Mouse (Mus musculus) thymus, postnatal 25 days (tissue): ENCODE measurements around the gene Cldn10.
"Not testable (repeated sequence)": the region's sequence is repeated elsewhere in the genome, so short reads cannot be mapped to it uniquely, and the experiment has no call there.

Experiments used
- DNase-seq: peaks from one replicate; pipeline ENCODE4 v3.0.0; 2022

Cldn10 gene

DNA sequence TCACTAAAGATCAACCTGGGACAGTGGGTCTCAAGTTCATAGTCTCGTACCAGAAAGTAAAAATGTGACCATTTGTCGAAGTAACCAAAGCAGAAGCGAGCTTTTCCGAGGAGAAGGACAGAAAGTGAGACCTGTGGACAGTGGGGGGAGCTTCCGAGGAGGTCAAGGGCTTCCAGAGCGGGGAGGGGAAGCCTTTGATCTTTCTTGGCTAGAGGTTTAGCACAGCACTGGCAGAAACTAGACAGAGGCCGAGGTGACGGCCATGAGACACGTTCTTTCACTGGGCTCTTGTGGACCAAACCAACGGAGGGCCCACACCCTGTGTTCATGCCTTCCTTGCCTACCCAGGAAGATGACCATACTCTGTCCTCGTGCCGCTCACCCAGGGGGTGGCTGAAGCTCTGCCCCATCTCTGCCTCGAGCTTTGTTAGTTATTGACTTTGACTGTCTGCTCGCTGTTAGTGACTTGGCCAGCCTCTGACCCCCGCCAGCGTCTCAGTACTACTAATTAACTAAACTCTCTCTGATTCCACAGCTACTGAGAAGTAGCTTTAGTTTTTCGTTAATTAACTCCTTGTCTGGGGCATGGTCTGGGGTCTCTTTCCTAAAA lies 4.3 kb upstream of the Cldn10 start:
- DNase-seq: no peak

DNA sequence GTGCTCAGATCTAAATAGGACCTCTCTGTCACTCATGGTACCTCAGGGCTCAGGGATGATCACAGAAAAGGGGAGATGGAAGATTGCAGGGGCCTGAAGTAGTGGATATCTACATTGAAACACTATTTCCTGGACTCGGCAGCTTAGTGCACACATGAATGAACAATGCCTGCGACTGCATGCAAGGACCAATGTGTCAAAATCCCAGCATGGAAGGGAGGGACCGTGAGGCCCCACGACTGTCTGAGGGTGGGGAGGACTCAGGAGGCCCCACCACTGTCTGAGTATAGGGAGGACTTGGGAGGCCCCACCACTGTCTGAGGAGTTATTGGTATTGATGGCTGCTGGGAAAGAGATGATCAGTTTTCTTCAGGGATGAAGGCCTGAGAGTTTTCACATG lies 2.5 kb downstream of the Cldn10 start:
- DNase-seq: no peak

DNA sequence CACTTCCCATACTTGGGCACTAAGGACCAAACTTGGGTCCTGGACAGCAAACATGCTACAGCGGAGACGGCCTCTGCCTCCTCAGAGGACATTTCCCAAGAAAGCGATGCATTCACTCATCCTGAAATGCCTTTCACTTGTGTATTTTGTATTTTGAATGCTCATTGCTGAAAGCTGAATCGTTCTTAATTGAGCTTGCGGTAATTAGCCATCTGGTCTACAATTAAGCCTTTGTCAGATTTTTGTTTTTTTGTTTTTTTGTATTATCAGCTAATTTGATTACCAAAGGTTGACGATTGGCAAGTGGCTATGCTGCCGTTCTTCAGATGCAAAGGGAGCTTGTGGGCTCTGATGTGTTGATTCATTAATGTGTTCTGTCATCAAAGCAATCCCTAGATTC lies 5.2 kb downstream of the Cldn10 start:
- DNase-seq: no peak

DNA sequence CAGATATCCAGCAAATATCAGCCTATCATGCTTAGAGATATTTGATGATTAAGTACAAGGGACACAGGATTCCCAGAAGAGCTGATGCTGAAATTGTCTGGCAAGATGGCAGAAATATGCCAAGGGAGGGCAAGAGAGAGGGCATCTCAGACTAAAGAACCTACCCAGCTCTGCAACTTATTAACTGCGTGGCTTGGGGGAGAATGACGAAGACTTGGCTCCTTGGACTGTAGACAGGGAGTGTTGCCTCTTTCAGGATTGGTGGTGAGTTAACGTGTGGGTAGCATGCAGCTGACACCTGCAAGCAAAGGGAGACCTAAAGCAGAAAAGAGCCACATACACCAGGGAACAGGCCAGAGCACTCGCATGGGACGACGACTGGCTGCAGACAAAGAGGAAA lies 5.7 kb downstream of the Cldn10 start:
- peak; percentile 42 for DNase-seq

DNA sequence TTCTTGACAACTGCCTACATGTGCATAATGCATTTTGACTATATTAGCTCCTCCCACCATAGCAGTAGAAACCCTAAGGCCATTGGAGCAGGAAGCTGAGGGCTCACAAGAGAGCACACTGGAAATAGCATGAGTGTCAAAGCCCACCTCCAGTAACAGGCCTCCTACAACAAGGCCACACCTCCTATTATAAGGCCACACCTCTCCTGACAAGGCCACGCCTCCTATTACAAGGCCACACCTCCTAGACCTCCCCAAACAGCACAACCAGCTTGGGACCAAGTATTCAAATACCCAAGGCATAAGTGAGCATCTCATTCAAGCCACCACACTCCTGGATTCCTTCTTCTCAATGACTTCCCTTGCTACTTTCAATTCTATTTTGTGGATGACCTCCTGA lies 6.5 kb downstream of the Cldn10 start:
- peak; percentile 26 for DNase-seq

DNA sequence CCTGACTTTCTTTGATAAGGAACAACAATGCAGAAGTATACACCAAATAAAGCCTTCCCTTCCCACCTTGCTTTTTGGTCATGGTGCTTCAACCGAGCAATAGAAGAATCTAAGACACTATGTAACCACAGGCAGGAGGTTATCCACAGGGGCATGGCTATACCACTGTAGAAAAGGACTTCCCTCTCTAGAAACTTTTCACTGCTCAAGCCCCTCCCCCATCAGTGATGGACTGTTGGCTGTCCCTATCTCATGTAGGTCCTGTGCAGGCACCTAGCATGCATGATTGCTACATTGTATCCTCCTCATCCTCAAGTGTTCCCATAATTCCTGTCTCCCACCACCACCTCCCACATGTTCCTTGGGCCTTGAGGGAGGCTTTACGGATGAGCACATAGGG lies 7.2 kb downstream of the Cldn10 start:
- no peak for DNase-seq

DNA sequence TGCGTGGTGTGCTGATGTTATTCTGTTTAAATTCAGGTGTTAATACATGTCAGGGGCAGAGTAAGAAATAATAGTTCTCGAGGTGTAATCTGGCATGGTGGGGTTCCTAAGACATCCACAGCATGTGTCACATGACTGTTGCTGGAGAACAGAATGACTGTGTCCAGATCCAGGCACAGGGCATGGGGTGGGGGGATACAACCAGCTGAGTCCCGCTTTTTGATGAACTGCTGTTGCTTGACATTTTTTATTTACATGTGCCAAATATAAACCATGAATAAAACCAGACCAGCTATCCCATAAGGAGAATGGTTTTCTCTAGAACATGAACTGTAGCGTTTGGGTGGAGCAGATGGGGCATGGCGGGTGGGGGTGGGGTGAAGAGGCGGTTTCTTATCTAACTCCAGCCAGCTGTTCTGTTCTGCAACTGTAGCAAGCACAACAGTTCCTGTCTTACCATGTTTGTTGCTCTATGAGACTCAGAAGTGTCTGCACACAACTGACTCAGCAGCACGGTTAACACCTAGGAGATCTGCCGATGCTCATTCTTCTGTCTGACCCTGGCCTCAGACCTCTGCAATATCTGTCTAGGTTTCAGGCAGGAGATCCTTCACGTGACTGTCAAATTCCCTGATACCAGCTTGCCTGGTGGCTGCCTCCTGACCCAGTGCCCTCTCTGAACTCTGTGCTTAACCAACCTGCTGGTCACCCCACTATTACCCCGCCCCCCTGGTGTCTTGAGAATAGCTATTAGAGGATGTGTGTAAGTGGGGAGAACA lies 8.4 kb downstream of the Cldn10 start:
- DNase-seq: peak; percentile 58

DNA sequence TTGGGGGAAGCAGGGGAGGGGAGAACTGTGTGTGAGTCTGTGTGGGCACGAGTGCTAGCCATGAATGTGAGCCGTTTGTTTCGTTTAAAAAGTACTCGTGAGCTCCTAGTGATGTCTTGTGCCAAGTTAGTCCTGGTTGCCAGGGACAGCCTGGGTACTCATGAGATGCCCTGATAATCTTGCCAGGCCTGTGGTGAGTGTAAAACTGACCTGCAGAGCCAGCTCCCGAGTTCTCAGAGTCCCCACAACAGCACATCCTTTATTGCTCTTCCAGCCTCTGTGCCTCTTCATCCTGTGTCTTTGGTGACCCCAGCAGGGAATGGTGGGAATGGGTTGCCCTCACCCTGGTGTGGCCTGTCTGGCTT lies 9.0 kb downstream of the Cldn10 start:
- no peak for DNase-seq

DNA sequence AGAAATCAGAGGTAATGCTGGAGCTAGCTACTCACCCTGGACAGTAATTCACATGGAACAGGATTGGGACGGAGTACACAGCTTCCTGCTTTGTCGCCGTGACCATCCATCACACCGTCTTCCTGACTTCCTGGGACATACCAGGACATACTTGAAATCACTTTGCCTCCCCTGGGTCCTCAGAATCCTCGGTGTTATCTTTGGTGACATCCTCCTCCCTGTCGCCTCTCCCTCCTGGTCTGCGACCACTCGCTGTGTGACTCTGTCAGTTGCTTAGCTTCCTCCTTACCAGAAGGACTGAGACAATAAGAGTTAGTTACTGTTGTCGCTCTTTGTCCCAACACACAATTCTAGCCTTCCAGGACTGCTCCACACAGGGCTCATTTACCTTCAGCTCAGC lies 9.6 kb downstream of the Cldn10 start:
- no peak for DNase-seq

DNA sequence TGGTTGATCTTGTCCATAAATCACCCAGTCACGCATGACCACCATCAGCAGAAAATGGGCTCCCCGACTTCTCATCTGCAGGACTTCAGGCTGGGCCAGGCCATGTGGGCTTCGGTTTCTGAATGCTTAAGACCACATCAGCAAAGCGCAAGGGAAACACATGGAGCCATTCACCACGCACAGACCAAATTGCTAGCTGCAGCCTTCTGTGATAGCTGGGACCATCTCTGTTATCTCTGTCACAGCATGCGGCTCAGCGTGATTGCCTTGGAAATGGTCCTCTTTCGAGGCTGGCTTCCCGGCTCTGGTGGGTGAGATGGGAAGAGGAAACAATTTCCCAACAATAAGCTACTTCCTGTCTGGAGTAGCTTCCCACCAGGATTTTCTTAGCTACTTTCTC lies 12.2 kb downstream of the Cldn10 start:
- no peak for DNase-seq

DNA sequence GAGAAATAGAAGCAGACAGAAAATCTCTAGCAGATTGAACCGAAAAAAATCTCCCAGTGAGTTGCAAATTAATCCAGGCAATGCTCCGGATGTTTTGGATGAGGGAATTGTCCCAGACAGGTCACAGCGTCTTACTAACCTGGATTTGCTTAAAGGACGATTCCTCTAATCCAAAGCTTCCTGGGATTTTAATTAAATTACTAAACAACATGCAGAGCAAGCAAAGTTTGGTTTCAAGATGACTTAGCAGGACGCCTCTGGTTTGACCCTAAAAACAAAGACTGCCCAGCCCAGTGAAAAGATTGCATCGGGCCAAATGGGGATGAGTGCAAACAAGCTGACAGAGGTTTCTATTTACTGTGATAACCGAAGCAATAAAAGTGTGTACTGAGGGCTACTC lies 16.2 kb downstream of the Cldn10 start:
- no peak for DNase-seq

DNA sequence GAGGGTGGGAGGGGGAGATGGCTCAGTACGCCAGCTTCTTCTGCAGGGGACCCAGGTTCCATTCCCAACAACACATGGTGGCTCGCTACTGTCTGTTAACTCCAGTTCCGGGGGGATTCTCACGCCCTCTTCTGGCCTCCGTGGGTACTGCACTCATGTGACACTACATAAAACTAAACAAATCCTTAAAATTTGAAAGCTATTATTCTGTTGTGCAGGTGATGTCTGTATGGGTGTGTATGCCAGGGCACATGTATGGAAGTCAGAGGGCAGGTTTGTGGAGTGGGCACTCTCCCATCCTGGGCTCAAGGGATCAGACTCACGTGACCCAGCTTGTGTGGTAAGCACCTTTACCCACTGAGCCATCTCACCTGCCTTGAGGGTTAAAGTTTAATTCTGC lies 16.6 kb downstream of the Cldn10 start:
- DNase-seq: peak; percentile 49

DNA sequence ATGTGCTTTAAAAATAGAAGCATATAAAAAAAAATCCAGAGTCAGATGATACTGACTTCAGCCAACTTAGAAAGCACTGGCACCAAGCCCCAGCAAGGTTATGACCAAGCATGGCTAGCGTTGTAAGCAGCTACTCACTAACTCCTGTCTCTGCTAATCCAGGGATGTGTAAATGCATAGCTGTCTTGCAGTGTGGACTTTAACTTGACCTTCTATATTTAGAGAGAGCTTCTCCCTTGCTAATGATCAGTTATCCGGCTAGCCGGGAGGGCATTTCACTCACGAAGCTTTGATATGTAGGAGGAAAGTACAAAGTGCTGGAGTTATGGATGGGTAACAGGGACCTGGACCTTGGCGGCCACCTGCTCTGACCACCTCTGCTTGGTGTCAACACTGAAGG lies 19.9 kb downstream of the Cldn10 start:
- DNase-seq: no peak

DNA sequence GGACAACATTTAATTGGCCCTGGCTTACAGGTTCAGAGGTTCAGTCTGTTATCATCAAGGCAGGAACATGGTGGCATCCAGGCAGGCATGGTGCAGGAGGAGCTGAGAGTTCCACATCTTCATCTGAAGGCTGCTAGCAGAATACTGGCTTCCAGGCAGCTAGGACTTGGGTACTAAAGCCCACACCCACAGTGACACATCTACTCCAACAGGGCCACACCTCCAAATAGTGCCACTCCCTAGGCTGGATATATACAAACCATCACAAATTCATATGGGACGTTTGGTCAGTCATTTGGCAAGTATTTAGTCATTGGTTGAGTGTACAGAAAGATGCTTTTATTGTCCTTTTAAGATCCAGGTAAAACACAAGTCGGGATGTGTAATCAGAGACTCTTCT lies 20.5 kb downstream of the Cldn10 start:
- not testable (repeated sequence) for DNase-seq

DNA sequence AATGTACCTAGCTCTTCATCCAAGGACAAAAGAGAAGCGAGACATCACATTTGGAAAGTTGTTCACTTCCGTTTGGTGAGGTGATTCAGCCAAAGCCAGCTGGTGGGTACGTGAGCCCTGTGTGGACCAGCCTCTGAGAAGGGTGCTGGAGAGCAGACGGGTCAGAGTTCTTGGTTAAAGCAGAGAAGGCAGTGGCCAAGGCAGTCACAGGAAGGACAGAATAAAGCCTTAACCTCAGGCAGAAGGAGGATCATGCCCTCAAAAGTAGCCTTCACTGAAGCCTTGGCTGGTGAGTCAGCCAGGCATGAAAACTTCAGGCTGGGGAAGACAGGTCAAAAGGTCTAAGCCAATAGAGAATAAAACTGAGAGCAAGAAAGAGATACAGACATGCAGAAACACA lies 22.0 kb downstream of the Cldn10 start:
- no peak for DNase-seq

DNA sequence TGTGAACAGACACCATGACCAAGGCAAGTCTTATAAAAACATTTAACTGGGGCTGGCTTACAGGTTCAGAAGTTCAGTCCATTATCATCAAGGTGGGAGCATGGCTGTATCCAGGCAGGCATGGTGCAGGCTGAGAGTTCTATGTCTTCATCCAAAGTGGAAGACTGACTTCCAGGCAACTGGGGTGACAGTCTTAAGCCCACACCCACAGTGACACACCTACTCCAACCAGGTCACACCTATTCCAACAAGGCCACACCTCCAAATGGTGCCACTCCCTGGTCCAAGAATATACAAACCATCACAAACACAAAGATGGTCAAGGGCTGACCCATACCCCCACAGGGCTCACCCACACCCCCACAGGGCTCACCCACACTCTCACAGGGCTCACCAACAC lies 23.5 kb downstream of the Cldn10 start:
- not testable (repeated sequence) for DNase-seq

DNA sequence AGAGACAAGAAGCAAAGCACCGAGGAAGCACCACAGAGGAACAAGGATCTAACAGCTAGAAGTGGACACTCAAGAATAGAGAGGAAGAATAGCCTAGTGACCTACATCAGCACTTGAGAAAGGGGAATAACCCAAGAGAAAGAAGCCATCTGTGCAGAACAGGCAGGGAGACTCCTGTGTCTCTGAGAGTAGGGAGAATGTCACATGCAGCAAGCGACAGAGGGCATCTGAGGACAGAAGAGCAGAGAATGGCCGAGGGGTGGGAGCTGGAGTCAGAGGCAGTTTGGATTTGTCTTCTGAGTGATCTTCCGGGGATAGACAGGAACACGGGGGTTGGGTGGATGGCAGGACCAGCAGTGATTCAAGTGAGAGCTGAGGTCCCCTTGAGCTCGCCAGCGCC lies 25.4 kb downstream of the Cldn10 start:
- DNase-seq: no peak

DNA sequence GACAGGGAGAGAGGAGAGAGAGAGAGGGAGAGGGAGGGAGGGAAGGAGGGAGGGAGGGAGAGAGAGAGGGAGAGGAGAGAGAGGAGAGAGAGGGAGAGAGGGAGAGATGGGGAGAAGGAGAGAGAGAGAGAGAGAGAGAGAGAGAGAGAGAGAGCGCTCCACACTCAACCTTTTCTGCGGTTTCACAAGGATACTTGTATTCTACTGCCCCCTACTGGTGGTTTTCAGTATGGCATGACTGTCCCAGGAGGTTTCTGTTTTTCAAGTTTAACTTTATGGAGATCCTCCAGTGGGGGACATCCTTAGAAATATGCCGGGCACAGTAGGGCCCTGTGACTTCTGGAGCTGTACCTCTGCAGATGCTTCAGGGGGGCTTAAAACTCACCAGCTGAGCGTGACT lies 28.8 kb downstream of the Cldn10 start:
- peak; percentile 71 for DNase-seq

DNA sequence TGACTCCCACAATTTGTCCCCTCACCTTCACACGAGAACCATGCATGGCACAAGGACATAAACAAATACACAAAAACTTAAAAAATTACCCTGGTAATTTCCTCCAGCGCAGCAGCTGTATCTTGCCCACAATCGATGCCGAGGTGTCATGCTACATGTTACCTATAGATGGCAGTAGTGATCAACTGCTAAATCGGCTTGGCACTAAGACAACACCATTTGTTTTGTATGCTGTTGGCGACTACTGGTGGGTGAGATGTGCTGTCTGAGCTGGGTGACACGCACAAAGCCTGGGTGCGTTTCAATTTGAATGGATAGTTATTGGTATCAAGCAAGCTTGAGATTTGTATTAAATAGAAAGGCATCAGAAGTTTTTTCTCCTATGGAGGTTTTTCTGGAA lies 32.4 kb downstream of the Cldn10 start:
- peak; percentile 75 for DNase-seq

DNA sequence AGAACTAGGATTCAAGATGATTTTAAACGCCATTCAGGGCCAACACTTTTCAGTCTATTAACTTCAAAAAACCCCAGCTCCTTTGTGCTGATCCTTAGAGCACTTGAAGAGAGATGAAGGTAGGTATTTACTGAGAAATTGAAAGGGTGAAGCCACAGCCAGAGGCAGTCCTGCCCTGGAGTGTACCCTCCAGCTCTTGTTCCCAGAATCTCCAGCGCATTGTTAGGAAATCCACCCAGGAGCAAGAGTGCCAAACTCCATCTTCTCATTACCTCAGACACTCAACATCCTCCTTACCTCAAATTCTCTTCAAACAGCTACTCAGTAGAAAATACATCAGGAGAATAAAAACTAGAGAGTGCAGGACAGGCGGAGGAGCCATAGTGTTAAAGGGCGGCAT lies 35.1 kb downstream of the Cldn10 start:
- no peak for DNase-seq

DNA sequence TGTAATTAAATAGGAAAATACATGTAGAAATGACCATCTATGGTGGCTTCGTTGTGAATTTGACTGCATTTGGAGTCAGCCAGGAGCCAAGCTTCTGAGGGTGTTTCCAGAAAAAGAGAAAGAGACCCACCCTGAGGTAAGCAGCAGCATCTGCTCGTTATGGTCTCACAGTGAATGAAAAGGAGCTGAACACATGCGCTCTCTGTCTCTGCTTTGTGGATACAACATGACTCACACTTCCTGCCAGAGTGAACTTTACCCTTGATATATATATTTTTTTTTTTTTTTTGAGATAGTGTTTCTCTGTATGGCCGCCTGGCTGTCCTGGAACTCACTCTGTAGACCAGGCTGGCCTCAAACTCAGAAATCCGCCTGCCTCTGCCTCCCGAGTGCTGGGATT lies 35.6 kb downstream of the Cldn10 start:
- DNase-seq: no peak

DNA sequence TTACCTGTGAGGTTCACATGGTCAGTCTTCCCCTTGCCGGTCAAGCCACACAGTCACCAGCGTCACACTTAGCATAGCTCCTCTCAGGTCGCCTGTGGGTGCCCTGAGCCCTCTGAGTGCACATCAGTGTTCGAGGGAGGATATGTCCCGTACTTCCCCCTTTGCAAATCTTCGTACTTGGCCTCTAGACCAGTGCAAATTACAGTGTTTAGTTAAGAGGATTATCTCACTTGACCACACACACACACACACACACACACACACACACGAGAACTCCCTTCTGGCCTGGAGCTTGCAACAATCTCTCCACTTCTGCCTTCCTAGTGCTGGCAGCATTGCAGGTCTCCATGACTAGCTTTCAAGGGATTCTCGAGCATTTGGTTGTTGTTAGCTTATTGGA lies 38.6 kb downstream of the Cldn10 start:
- DNase-seq: no peak

DNA sequence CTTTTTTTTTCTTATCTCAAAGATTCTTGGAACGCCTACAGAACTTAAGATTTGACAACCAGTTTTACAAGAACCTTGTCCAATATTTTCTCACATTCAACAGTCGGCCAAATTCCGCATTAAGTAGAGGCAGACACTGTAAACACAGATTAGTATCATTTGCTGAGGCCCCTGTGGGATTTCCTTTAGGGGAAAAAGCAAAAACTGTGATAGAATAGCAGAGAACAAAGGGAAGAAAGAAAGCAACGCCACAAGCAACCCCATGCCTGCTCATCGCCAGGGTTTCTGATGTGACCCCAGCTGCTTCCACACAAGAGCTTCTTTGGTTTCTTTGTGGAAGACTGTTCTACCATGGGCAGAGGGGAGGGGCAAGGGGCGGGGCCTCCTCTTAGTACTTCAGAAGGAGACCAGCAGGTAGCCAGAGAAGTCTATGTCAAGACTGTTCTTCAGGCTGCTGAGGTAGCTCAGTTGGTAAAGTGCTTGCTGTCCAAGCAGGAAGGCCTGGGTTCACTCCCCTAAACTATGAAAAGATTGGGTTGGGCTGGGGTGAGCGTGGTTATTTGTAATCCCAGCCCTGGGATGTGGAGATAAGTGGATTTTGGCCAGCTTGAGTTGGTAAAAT lies 39.7 kb downstream of the Cldn10 start:
- DNase-seq: no peak

DNA sequence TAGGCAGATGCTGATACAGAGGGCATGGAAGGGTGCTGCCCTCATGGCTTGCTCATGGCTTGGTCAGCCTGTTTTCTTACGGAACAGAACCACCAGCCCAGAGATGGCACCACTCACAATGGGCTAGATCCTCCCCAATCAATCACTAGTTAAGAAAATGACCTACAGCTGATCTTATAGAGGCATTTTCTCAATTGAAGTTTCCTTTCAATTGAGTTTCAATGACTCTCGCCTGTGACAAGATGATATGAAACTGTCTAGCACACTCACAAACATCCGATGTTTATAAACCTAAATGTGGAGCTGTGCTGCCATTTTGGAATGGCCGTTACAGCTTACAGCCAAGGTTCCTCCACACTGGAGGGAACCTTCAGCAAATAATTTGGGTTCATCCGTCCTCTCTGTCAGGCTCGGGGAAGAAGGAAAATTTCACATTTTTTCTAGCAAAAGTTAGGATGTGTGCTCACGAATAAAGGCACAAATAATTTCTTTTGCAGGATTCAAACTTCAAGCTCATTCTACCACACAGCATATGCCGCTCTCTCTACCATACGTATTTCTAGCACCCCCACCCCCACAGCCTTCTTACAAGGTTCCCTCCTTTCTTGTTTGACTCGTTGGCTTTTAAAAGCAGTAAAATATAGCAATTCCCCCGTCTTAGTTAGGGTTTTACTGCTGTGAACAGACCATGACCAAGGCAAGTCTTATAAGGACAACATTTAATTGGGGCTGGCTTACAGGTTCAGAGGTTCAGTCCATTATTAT lies 41.8 kb downstream of the Cldn10 start:
- no peak for DNase-seq
